Mouse (Mus musculus) olfactory bulb, adult 2 months (tissue): ENCODE measurements around the gene Ubn2.

Source experiments
- CTCF ChIP-seq: fragments of 200-500 bp; IDR thresholded peaks from 2 replicates; pipeline ENCODE4 v1.5.1; 2012; ENCODE audit warnings: low read depth, mild to moderate bottlenecking, low read length, moderate library complexity; ENCODE audit not compliant: insufficient read depth
- POLR2A ChIP-seq: fragments of 200-500 bp; IDR thresholded peaks from 2 replicates; pipeline ENCODE4 v1.6.1; 2012; ENCODE audit warnings: mild to moderate bottlenecking, low read depth, low read length, moderate library complexity; ENCODE audit not compliant: insufficient read depth

DNA sequence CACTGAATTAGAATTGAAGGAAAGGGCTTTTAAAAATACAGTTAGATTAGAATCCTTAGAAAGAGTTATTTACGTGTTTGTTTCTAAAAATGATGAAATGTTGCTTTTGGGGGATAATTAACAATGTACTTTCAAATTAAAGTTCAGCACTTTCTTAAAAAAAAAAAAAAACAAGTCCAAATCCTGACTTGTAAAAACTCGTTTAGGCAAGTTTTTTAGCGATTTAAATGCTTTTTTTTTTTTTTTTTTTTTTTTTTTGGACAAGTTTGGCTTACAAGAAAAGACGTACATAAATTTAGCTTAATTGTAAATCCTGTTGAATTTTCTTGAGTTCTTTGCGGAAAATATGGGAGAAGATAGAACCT, 118.9 kb downstream of the Ubn2 start:
- TF ChIP-seq POLR2A (no peak), CTCF (no peak)
